Mouse (Mus musculus) heart, postnatal 25 days (tissue): Measurements from ENCODE around the gene Tmeff1. TPM values are rescaled to one million over a fixed set of nuclear protein-coding genes. Genes with fewer than 3 reads are reported as not detected.

Experiments used
- DNase-seq: peaks from one replicate; pipeline ENCODE4 v3.0.0; 2022; ENCODE audit warnings: low spot score
- intact Hi-C: fragments of 180-260 bp; cut with DNase I; formaldehyde crosslinking; loops from one replicate; pipeline ENCODE4 v1.15.1; 2025
- total RNA-seq, 2 experiments: library from RNA; stranded (reverse); gene quantifications; 2 replicates each; pipeline ENCODE4 v1.2.3; 2021

Tmeff1 gene
- total RNA-seq, result 10 to 100 TPM; 11.6 to 12.0 TPM

DNA sequence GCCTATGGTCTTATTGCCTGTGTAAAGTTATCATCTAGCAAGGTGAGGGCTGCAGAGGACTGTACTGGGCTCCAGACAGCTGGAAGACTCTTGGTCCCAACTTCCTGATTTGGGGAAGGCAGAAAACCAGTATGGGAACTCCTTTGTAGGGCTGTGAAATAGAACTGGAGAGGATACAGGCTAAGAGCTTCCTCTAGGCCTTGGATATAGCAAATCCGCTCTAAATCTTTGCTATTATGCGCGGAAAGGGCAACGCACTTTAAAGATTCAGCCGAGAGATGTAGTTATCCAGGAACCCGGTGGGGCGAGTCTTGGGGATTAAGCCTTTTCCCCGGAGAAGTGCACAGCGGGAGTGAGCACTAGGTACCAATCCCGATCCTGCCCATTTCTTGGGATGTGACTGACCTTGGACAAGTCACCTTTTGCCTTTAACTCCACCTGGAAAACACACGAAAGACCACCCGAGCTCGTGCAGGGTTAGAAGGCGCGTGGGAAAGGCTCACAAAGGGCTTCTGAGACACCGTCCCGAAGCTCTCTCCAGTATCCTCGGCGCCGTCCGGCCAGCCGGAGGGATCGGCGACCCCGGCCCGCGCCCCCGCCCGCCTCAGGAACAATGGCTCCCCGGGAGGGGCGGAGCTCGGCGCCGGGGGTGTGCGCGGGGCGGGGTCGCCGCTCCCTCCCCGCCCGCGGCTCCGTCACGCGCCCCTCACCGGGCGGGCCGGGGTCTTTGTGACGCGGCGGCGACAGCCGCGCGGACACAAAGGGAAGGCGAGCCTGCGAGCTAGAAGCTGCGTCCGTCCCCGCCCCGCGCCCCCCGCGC lies at the start of gene Tmeff1:
Gene Tmeff1, plus strand, starts transcription at position 754 of the 820 bp plus-strand sequence.
- intact Hi-C loops, result loop anchor here (1.0 to 5.0 kb wide), 3 partner anchors 43 to 98 kb away; no protein-coding TSS in a partner anchor
- no peak for DNase-seq

DNA sequence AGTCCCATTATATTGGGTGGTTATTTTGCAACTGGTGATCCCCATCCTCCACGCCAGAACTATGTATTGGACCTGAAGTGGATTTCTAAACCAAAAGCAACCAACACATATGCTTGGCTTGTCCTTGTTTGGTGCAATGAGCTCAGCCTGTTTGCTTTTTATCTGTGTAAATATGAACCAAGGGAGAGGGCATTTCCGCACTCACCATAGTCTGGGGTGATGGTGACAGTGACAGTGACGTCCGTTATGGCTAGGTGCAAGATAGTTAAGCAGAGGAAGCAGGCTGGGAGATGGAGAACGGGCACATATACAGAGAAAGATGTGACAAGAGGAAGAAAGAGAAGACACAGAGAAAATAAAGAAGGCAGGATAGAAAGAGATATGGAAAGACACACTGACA lies 48.7 kb upstream of the Tmeff1 start:
- no peak for DNase-seq
- intact Hi-C loops, result no loop called here

GRCm38 (mm10) chr4:48537024-48537423 lies 48.0 kb upstream of the Tmeff1 start:
- intact Hi-C loops, result no loop called here

GRCm38 (mm10) chr4:48538581-48538980 lies 46.4 kb upstream of the Tmeff1 start:
- intact Hi-C loops, result no loop called here
- no peak for DNase-seq

More at GRCm38 (mm10) chr4:48537024-48537423, 48.0 kb upstream of the Tmeff1 start:
- DNase-seq, result no peak

DNA sequence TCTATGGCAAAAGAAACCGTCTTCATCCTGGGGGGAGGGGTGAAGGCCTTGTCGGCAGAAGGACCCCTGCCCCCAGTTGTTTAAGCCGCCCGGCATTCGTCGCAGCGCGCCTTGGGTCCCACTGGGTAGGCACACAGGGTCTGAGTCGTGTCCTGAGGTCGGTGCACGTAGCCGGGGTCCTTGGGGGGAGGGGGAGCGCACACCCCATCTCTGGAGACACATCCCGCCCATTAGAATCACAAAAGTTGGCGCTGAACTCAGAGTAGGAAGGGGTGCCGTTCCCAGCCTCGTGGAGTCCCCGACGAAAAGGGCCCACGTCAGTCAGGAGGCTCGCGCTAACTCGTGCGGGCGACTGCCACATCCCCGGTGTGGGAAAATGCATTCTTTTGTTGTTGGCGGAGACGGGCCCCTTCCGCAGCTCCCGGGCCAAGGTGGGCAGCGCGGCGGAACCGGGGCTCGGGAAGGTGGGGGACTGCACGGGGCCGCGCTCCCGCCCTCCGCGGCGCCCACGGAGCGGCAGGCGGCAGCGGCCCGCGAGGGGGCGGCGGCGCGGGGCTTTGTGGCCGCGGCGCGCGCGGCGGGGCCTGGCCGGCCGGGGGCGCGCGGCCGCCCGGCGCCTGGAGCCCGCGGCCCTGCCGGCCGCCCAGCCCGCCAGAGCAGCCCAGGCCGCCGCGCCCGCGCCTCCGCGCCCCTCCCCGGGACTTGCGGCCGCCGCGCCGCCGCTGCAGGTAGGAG lies 45.0 kb upstream of the Tmeff1 start, which contains the start of gene Msantd3:
Gene Msantd3, plus strand, starts transcription at position 95 of the 735 bp plus-strand sequence.
- peak; percentile 14 for DNase-seq
- intact Hi-C loops, result loop anchor here (2.0 to 5.0 kb wide), 2 partner anchors 67 to 127 kb away; partner anchors contain the start of gene Tex10

DNA sequence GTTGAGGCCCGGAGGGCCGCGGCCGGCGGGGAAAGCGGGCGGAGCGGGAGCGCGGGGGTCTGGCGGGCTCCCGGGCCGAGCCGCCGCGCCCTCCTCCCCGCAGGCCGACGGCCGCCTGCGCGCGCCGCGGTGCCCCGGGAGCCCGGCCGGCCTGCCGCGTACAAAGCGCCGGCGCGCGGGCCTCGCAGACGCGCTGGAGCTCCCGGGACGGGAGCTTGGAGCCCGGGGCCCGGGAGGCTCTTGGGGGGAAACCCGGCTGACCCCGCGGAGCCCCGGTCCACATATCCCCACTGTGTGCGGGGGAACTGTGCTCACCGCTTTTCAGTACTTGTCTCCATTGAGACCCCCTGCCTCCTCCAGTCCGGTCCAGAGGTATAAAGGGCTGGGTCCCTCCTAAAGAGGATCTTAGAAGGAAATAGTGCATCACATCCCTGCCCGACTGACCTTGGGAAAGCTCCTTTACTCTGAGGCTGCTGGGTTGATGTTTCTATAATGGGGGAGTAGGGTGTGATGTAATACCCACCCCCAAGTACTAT lies 44.3 kb upstream of the Tmeff1 start:
- no peak for DNase-seq
- intact Hi-C loops, result loop anchor here (1.0 to 5.0 kb wide), 3 partner anchors 45 to 127 kb away; partner anchors contain the start of genes Tex10 and Tmeff1

DNA sequence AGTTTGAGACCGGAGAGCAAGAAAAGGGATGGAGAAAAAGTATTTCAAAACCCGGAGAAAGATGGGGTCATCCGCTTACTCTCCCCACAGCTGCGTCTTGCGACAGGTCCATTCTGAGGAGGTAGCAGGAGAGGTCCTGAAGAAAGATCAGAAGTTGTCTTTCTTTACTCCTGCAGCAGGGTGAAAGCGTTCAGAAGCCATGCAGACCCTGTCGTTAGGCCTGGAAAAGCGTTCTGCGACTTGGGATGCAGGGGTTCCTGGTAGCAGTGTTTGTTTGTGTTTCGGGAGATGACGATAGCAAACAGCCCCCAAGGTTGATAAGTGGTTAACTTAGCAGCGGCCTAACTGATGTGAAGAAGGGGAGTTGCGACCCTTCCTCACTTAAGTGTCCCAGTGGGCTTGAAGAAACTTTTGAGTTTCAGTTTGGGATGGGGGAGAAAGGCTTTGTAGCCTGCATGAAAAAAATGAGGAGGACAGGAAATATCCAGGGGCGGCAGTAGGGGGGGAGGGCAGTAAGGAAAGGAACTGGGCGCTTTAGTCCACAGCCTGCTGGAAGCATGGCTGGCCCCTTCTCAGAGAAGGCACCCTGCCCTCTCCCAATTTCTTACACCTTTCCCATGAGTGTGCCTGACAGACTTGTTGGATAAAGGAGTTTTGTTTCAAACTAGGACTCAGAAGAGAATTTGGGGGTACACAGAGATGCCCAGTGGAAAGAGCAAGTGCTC lies 43.3 kb upstream of the Tmeff1 start:
- no peak for DNase-seq
- intact Hi-C loops, result loop anchor here (1.0 to 5.0 kb wide), 3 partner anchors 44 to 126 kb away; partner anchors contain the start of genes Tex10 and Tmeff1

DNA sequence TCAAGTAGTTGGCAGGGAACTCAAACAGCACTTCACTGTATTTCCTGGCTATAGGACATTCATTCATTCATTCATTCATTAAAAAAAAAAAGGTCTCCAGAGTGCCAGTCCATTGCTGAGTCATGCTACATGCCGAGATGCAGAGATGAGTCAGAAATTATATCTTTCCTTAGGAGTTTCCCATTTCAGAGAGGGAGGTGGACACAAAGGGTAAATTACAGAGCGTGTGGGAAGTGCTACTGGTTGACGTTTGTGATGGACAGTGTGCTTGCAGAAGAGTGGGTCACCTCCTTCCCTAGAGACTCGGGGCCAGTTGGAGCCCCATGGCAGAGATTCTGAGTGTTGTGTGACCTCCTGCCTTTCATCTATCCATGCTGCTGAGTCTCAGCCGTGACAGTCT lies 42.6 kb upstream of the Tmeff1 start:
- no peak for DNase-seq
- intact Hi-C loops, result loop anchor here (5.0 kb wide), 1 partner anchor 125 kb away; no protein-coding TSS in a partner anchor

GRCm38 (mm10) chr4:48543071-48543865 lies 41.7 kb upstream of the Tmeff1 start:
- no peak for DNase-seq
- intact Hi-C loops, result loop anchor here (5.0 kb wide), 1 partner anchor 124 kb away; no protein-coding TSS in a partner anchor

- no peak for DNase-seq
- intact Hi-C loops, result loop anchor here (5.0 kb wide), 1 partner anchor 123 kb away; no protein-coding TSS in a partner anchor
These were observed 40.8 kb upstream of the Tmeff1 start for GRCm38 (mm10) chr4:48544141-48544540.

DNA sequence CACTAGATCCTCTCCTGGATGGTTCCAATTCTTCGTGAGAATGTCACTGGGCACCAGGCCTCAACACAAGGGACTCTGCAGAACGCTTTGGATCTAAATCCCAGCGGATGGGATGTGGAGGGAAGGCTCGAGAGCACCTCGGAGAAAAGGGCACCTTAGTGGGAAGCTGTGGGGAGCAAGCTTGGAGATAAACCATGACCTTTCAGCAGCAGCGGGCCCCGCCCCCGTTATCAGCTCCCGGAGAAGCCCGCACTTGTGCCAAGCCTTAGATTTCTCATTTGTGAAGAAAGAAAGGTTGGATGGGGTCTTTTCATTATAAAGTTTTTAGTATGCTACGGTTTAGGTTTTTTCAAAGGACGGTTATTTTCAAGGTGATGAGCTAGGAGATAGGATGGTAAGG lies 39.0 kb upstream of the Tmeff1 start:
- no peak for DNase-seq
- intact Hi-C loops, result no loop called here

GRCm38 (mm10) chr4:48546568-48547496 lies 38.1 kb upstream of the Tmeff1 start:
- DNase-seq, result no peak
- intact Hi-C loops, result no loop called here

DNA sequence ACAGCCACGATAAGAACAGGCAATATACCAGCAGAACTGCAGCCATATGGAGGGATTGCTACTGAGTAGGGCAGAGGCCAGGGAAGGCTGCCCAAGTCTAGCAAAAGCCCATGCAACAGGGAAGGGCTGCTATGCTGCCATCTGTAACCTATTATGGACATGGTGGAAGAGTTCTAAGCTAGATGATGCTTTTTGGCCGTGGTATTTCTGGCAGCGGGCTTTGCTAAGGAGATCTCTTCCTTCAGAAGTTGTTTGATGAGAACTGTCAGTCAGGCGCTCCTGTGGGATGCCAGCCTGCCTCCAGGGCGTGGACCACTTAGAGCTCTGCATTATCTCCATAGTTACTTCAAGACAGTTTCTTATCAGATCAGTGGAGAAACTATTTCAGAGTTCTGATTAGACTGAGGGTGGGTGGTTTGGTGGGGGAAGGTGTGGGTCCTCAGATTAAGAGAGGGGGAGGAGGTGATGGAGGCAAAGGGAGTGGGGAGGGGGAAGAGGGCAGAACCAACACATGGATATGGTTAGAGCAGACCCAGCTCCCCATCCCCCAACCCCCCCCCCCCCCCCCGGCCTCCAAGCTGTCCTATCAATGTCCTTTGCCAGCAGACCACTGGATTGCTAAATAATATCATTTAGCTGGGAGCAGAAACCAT lies 36.5 kb upstream of the Tmeff1 start:
- no peak for DNase-seq

GRCm38 (mm10) chr4:48549661-48550060 lies 35.3 kb upstream of the Tmeff1 start:
- no peak for DNase-seq
- intact Hi-C loops, result no loop called here

More for the DNA sequence above, 36.5 kb upstream of the Tmeff1 start:
- intact Hi-C loops, result no loop called here

- DNase-seq, result no peak
- intact Hi-C loops, result no loop called here
These were observed 32.4 kb upstream of the Tmeff1 start for GRCm38 (mm10) chr4:48552486-48553064.

- no peak for DNase-seq
- intact Hi-C loops, result no loop called here
These were observed 30.8 kb upstream of the Tmeff1 start for GRCm38 (mm10) chr4:48554132-48554531.

- no peak for DNase-seq
These were observed 29.2 kb upstream of the Tmeff1 start for GRCm38 (mm10) chr4:48555729-48556128.

More at GRCm38 (mm10) chr4:48555729-48556128, 29.2 kb upstream of the Tmeff1 start:
- intact Hi-C loops, result no loop called here
